Mouse (Mus musculus) MEL (cell line): ENCODE data around the gene Fndc7. TPM values are rescaled to one million over a fixed set of nuclear protein-coding genes. Genes with fewer than 3 reads are reported as not detected.

Experiments used
- DNase-seq: peaks from one replicate; pipeline ENCODE4 v3.0.0; 2011; ENCODE audit warnings: low read depth, low spot score
- H3K27ac ChIP-seq: 2 replicates; pipeline ENCODE4 v1.5.1; 2012; ENCODE audit warnings: low read depth, mild to moderate bottlenecking, control low read depth, low read length, moderate library complexity; ENCODE audit not compliant: control insufficient read depth
- H3K27me3 ChIP-seq, 2 experiments: fragments of 150-350 bp in 1 of 2; sonication (generic) in 1 of 2; 2 replicates each; pipeline ENCODE4 v1.6.1; 2012; ENCODE audit warnings: low read length in 2 of 2, mild to moderate bottlenecking in 2 of 2, improper control_type of control experiment in 1 of 2, moderate library complexity in 1 of 2; ENCODE audit not compliant: insufficient read depth in 2 of 2, control insufficient read depth in 1 of 2
- H3K36me3 ChIP-seq, 2 experiments: 2 replicates each; pipeline ENCODE4 v1.6.1; 2012 to 2014; ENCODE audit warnings: low read length in 2 of 2, improper control_type of control experiment in 1 of 2, inconsistent platforms in 1 of 2, mild to moderate bottlenecking in 1 of 2; ENCODE audit not compliant: insufficient read depth in 2 of 2, control insufficient read depth in 1 of 2
- H3K4me1 ChIP-seq, 2 experiments: fragments of 150-350 bp in 1 of 2; sonication (generic) in 1 of 2; 2 replicates each; pipeline ENCODE4 v1.6.1; 2012; ENCODE audit warnings: low read length in 2 of 2, improper control_type of control experiment in 1 of 2, mild to moderate bottlenecking in 1 of 2; ENCODE audit not compliant: insufficient read depth in 2 of 2, control insufficient read depth in 1 of 2
- H3K4me3 ChIP-seq, 2 experiments: fragments of 150-350 bp in 1 of 2; sonication (generic) in 1 of 2; 2 replicates each; pipeline ENCODE4 v1.5.1; 2012; ENCODE audit warnings: low read depth in 2 of 2, low read length in 2 of 2, mild to moderate bottlenecking in 2 of 2, moderate library complexity in 2 of 2, control low read depth in 1 of 2, improper control_type of control experiment in 1 of 2; ENCODE audit not compliant: control insufficient read depth in 1 of 2, insufficient read depth in 1 of 2
- H3K79me2 ChIP-seq: 2 replicates; pipeline ENCODE4 v1.6.1; 2012; ENCODE audit warnings: mild to moderate bottlenecking, low read length, moderate library complexity; ENCODE audit not compliant: control insufficient read depth, poor library complexity, insufficient read depth
- H3K9ac ChIP-seq: 2 replicates; pipeline ENCODE4 v1.6.1; 2012; ENCODE audit warnings: low read depth, mild to moderate bottlenecking, control low read depth, low read length, moderate library complexity; ENCODE audit not compliant: control insufficient read depth, poor library complexity, severe bottlenecking
- H3K9me3 ChIP-seq: fragments of 150-350 bp; sonication (generic); replicated peaks from 2 replicates; pipeline ENCODE4 v1.6.1; 2012; ENCODE audit warnings: mild to moderate bottlenecking, low read length, improper control_type of control experiment, moderate library complexity; ENCODE audit not compliant: insufficient read depth
- BHLHE40 ChIP-seq: IDR thresholded peaks from 2 replicates; pipeline ENCODE4 v1.6.1; 2012; ENCODE audit warnings: low read depth, mild to moderate bottlenecking, inconsistent platforms, low read length, improper control_type of control experiment, borderline replicate concordance
- CHD1 ChIP-seq: IDR thresholded peaks from 2 replicates; pipeline ENCODE4 v1.6.1; 2012; ENCODE audit warnings: low read depth, mild to moderate bottlenecking, inconsistent platforms, low read length, improper control_type of control experiment
- CHD2 ChIP-seq: IDR thresholded peaks from 2 replicates; pipeline ENCODE4 v1.6.1; 2011; ENCODE audit warnings: low read length, improper control_type of control experiment
- E2F4 ChIP-seq: IDR thresholded peaks from 2 replicates; pipeline ENCODE4 v1.6.1; 2011; ENCODE audit warnings: low read depth, low read length, improper control_type of control experiment, borderline replicate concordance
- EP300 ChIP-seq, 2 experiments: IDR thresholded peaks; 2 replicates each; pipeline ENCODE4 v1.6.1; 2011; ENCODE audit warnings: improper control_type of control experiment in 2 of 2, low read length in 2 of 2, low read depth in 1 of 2, mild to moderate bottlenecking in 1 of 2
- GATA1 ChIP-seq: IDR thresholded peaks from 2 replicates; pipeline ENCODE4 v1.6.1; 2011; ENCODE audit warnings: low read depth, low read length, improper control_type of control experiment
- KAT2A ChIP-seq: conservative IDR thresholded peaks from 2 replicates; pipeline ENCODE4 v1.6.1; 2012; ENCODE audit warnings: low read depth, low read length, improper control_type of control experiment, inconsistent platforms
- MAX ChIP-seq: IDR thresholded peaks from 2 replicates; pipeline ENCODE4 v1.6.1; 2011; ENCODE audit warnings: low read length, improper control_type of control experiment
- MEF2A ChIP-seq: IDR thresholded peaks from 2 replicates; pipeline ENCODE4 v1.6.1; 2014; ENCODE audit warnings: low read depth, mild to moderate bottlenecking, inconsistent platforms, low read length, improper control_type of control experiment; ENCODE audit not compliant: poor library complexity, insufficient replicate concordance, severe bottlenecking; ENCODE audit errors: extremely low read depth
- MXI1 ChIP-seq: IDR thresholded peaks from 2 replicates; pipeline ENCODE4 v1.6.1; 2011; ENCODE audit warnings: mild to moderate bottlenecking, low read depth, low read length, improper control_type of control experiment
- MYB ChIP-seq: IDR thresholded peaks from 2 replicates; pipeline ENCODE4 v1.6.1; 2011; ENCODE audit warnings: mild to moderate bottlenecking, low read depth, low read length, improper control_type of control experiment
- MYC ChIP-seq: IDR thresholded peaks from 2 replicates; pipeline ENCODE4 v1.6.1; 2011; ENCODE audit warnings: low read depth, mild to moderate bottlenecking, low read length, improper control_type of control experiment, moderate library complexity
- NRF1 ChIP-seq: IDR thresholded peaks from 2 replicates; pipeline ENCODE4 v1.6.1; 2014; ENCODE audit warnings: low read depth, mild to moderate bottlenecking, inconsistent platforms, low read length, improper control_type of control experiment, moderate library complexity; ENCODE audit not compliant: poor library complexity, insufficient read depth, severe bottlenecking
- POLR2AphosphoS5 ChIP-seq: IDR thresholded peaks from 2 replicates; pipeline ENCODE4 v1.6.1; 2012; ENCODE audit warnings: low read depth, borderline replicate concordance, mild to moderate bottlenecking, inconsistent platforms, low read length, moderate library complexity, mixed read lengths
- RAD21 ChIP-seq: IDR thresholded peaks from 2 replicates; pipeline ENCODE4 v1.6.1; 2011; ENCODE audit warnings: mild to moderate bottlenecking, low read depth, low read length, improper control_type of control experiment
- SIN3A ChIP-seq: IDR thresholded peaks from 2 replicates; pipeline ENCODE4 v1.6.1; 2012; ENCODE audit warnings: low read length, improper control_type of control experiment, inconsistent platforms
- SMC3 ChIP-seq: IDR thresholded peaks from 2 replicates; pipeline ENCODE4 v1.6.1; 2011; ENCODE audit warnings: low read depth, low read length, improper control_type of control experiment
- TAL1 ChIP-seq: IDR thresholded peaks from 2 replicates; pipeline ENCODE4 v1.6.1; 2012; ENCODE audit warnings: mild to moderate bottlenecking, inconsistent platforms, low read length, moderate library complexity, mixed read lengths
- TCF12 ChIP-seq: IDR thresholded peaks from 2 replicates; pipeline ENCODE4 v1.6.1; 2014; ENCODE audit warnings: low read depth, mild to moderate bottlenecking, inconsistent platforms, low read length, improper control_type of control experiment, moderate library complexity
- USF1 ChIP-seq: IDR thresholded peaks from 2 replicates; pipeline ENCODE4 v1.6.1; 2014; ENCODE audit warnings: low read depth, mild to moderate bottlenecking, inconsistent platforms, low read length, improper control_type of control experiment, moderate library complexity
- USF2 ChIP-seq, 2 experiments: IDR thresholded peaks; 2 replicates each; pipeline ENCODE4 v1.6.1; 2011 to 2012; ENCODE audit warnings: improper control_type of control experiment in 2 of 2, low read length in 2 of 2, borderline replicate concordance in 1 of 2, inconsistent platforms in 1 of 2, low read depth in 1 of 2, mild to moderate bottlenecking in 1 of 2; ENCODE audit not compliant: insufficient read depth in 1 of 2
- ZC3H11A ChIP-seq: IDR thresholded peaks from 2 replicates; pipeline ENCODE4 v1.6.1; 2012; ENCODE audit warnings: low read depth, mild to moderate bottlenecking, inconsistent platforms, low read length, improper control_type of control experiment
- ZNF384 ChIP-seq: IDR thresholded peaks from 2 replicates; pipeline ENCODE4 v1.6.1; 2012; ENCODE audit warnings: low read depth, mild to moderate bottlenecking, inconsistent platforms, low read length, improper control_type of control experiment
- polyA plus RNA-seq, 2 experiments: library from polyadenylated mRNA; stranded (reverse) in 1 of 2; unstranded in 1 of 2; fragments of >175 nt in 1 of 2; fragments of >200 nt in 1 of 2; gene quantifications; 2 replicates each; pipeline versions ENCODE4 v1.2.1 to v1.2.4; 2012; ENCODE audit warnings: low replicate concordance in 2 of 2, low read depth in 1 of 2; ENCODE audit not compliant: insufficient read length in 2 of 2, insufficient read depth in 1 of 2, missing spikeins in 1 of 2
- total RNA-seq: library from RNA; depleted of rRNA; stranded (reverse); fragments of 300-350 nt; gene quantifications from 2 replicates; pipeline ENCODE4 v1.2.3, GENCODE M21; 2012

The Fndc7 gene
- total and polyA plus RNA-seq, 3 experiments: 0.13 TPM; not detected in 2

- Histone ChIP-seq H3K36me3 (peaks cover 0 to 28% of the 10 kb centered on the region in 2 experiments; a peak in 3 of 4 replicates), H3K9ac (peak overlapping the region; percentile 83), H3K4me3 (peak overlapping the region; percentile 87 to 93), H3K4me1 (peaks cover 14 to 17% of the 10 kb centered on the region in 2 experiments), H3K27me3 (peaks cover 0 to 2% of the 10 kb centered on the region in 2 experiments; a peak in 2 of 4 replicates), H3K79me2 (peaks cover 29% of the 10 kb centered on the region), H3K9me3 (no peaks in the 10 kb centered on the region), H3K27ac (peak overlapping the region; percentile 65)
- peak; percentile 61 for DNase-seq
- no peak for TF ChIP-seq MEF2A
- no peak for TF ChIP-seq MYB
- TF ChIP-seq USF2 (IDR thresholded peaks at IDR 0.05; ENCODE audit: borderline replicate concordance in 1 of 2, insufficient read depth in 1 of 2, low read depth in 1 of 2, low read length in 2 of 2): 0 out of 4 replicates have a peak, but pooled peaks of 1 of the 2 experiments have one; percentile 11
- TF ChIP-seq ZNF384: no peak
- no peak for TF ChIP-seq NRF1
- peak; percentile 64; the same call in 1 of the 2 replicates for TF ChIP-seq USF1
- peak; percentile 59 for TF ChIP-seq TCF12
- TF ChIP-seq ZC3H11A: no peak
- TF ChIP-seq SMC3: no peak
- no peak for TF ChIP-seq E2F4
- TF ChIP-seq KAT2A: no peak
- no peak for TF ChIP-seq MYC
- TF ChIP-seq SIN3A: no peak
- no peak for TF ChIP-seq RAD21
- TF ChIP-seq GATA1: peak; percentile 63; the same call in 1 of the 2 replicates
- TF ChIP-seq MAX: 0 out of 2 replicates have a peak, but pooled peaks have one; percentile 47
- peak; percentile 58; the same call in 1 of the 2 replicates for TF ChIP-seq MXI1
- no peak for TF ChIP-seq CHD2
- TF ChIP-seq TAL1: peak; percentile 35
- TF ChIP-seq POLR2AphosphoS5: no peak
- TF ChIP-seq CHD1: no peak
- TF ChIP-seq BHLHE40: no peak
- peak; percentile 61 to 69 for TF ChIP-seq EP300 (IDR thresholded peaks at IDR 0.05; ENCODE audit: low read depth in 1 of 2, low read length in 2 of 2)
Measured at GRCm38 (mm10) chr3:108838980-108839379, 50.8 kb downstream of the Fndc7 start.
